Mouse (Mus musculus): ENCODE measurements around the gene Pygm.

DNA sequence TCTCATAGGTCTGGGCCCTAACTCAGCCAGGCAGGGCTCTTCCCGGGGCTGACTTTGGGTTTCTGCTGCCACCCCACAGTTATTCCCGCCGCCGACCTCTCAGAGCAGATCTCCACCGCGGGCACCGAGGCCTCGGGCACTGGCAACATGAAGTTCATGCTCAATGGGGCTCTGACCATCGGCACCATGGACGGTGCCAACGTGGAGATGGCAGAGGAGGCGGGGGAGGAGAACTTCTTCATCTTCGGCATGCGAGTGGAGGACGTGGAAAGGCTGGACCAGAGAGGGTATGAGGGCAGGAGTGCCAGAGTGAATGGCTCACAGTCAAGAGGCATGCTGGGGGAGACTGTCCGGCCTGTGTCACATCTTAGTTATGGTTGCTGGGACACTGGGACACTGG is 9.4 kb downstream of the Pygm start:
- TF ChIP-seq CTCF (IDR thresholded peaks at IDR 0.05; ENCODE audit: borderline replicate concordance, extremely low read depth, insufficient read depth, insufficient read length) (no peak), POLR2A (IDR thresholded peaks at IDR 0.05; ENCODE audit: borderline replicate concordance, extremely low read depth, insufficient read depth, insufficient read length, poor library complexity, severe bottlenecking) (no peak)

Measured in brain, embryonic 14.5 days (tissue).